Mouse (Mus musculus) heart, postnatal 0 days (tissue): ENCODE data around the gene Plxdc1. TPM values are rescaled to one million over a fixed set of nuclear protein-coding genes. Genes with fewer than 3 reads are reported as not detected.

ENCODE experiments used
- ATAC-seq: fragments of 200-750 bp; cut with Nextera tagmentation; 2 replicates; pipeline ENCODE4 v1.8.0; 2017; ENCODE audit warnings: low read depth, moderate number of reproducible peaks, moderate library complexity; ENCODE audit not compliant: insufficient read depth
- DNase-seq: peaks from one replicate; pipeline ENCODE4 v3.0.0-alpha.2; 2016; ENCODE audit warnings: low spot score
- H3K27ac ChIP-seq: fragments of 300-500 bp; sonication (generic); 2 replicates; pipeline ENCODE4 v1.5.1; 2014; ENCODE audit warnings: low read depth, mild to moderate bottlenecking
- H3K27me3 ChIP-seq: fragments of 300-500 bp; sonication (generic); 2 replicates; pipeline ENCODE4 v1.6.1; 2014; ENCODE audit warnings: low read length, mixed read lengths; ENCODE audit not compliant: control insufficient read depth, insufficient read depth
- H3K36me3 ChIP-seq: fragments of 300-500 bp; sonication (generic); replicated peaks from 2 replicates; pipeline ENCODE4 v1.6.1; 2014; ENCODE audit warnings: low read length, mixed read lengths; ENCODE audit not compliant: control insufficient read depth, insufficient read depth
- H3K4me1 ChIP-seq: fragments of 300-500 bp; sonication (generic); 2 replicates; pipeline ENCODE4 v1.6.1; 2014; ENCODE audit warnings: antibody characterized with exemption; ENCODE audit not compliant: control insufficient read depth, insufficient read depth
- H3K4me2 ChIP-seq: fragments of 300-500 bp; sonication (generic); 2 replicates; pipeline ENCODE4 v1.6.1; 2014; ENCODE audit warnings: low read depth, mild to moderate bottlenecking, low read length, moderate library complexity
- H3K4me3 ChIP-seq: fragments of 300-500 bp; sonication (generic); 2 replicates; pipeline ENCODE4 v1.5.1; 2014; ENCODE audit warnings: low read depth, low read length
- H3K9ac ChIP-seq: fragments of 300-500 bp; sonication (generic); replicated peaks from 2 replicates; pipeline ENCODE4 v1.6.1; 2014; ENCODE audit warnings: low read depth, low read length, mixed read lengths
- H3K9me3 ChIP-seq: fragments of 300-500 bp; sonication (generic); replicated peaks from 2 replicates; pipeline ENCODE4 v1.6.1; 2016; ENCODE audit warnings: low read length; ENCODE audit not compliant: control insufficient read depth
- CTCF ChIP-seq: IDR thresholded peaks from 2 replicates; pipeline ENCODE4 v1.5.1; 2016; ENCODE audit warnings: antibody characterized with exemption, control low read depth, low read depth
- EP300 ChIP-seq: IDR thresholded peaks from 2 replicates; pipeline ENCODE4 v1.6.1; 2016; ENCODE audit warnings: antibody characterized with exemption, low read depth
- WGBS: fragments of 180-500 bp; shearing (Covaris S2); extraction: QIAGEN DNeasy Blood & Tissue Kit; methylation state at CpG from one replicate; pipeline ENCODE4 v1.1.7; 2014; 5-methylcytosine and 5-hydroxymethylcytosine counted together
- polyA plus RNA-seq: library from polyadenylated mRNA; unstranded; fragments of >200 nt; fragmentation: Nextera tagmentation; extraction: Ambion mirVana; gene quantifications from 2 replicates; pipeline ENCODE4 v1.2.1, GENCODE M21; 2015
- total RNA-seq: library from RNA; depleted of rRNA; stranded (reverse); fragments of >200 nt; gene quantifications from 2 replicates; pipeline ENCODE4 v1.2.3, GENCODE M21; 2014; ENCODE audit warnings: low replicate concordance

Gene Plxdc1
- total and polyA plus RNA-seq, 2 experiments from 2014 or later = 2.1 to 2.6 TPM

DNA sequence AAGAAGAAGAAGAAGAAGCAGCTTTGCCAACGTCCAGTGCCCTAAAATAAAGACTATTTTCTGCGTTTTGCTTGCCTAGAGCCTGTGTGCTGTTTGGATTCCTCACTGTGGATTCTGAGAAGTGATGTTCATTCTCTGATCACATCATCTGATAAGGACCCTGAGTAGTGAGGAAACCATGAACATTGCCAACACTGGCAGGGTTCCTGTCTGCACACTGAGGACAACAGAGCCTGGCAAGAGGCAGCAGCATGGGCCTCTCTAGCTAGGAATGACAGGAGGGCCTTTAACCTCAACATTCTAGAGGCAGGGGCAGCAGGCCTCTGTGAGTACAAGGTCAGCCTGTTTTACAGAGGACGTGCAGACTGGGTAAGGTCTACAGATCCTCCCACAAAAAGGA, 38.3 kb upstream of the Plxdc1 start:
- no peak overlapping the region for H3K27ac ChIP-seq
- peaks cover 18% of the 10 kb centered on the region for H3K4me1 ChIP-seq
- no peak overlapping the region for H3K9ac ChIP-seq
- no peak for DNase-seq
- no peak for ATAC-seq
- H3K4me3 ChIP-seq = no peak overlapping the region
- TF ChIP-seq CTCF (no peak), EP300 (no peak)
- H3K36me3 ChIP-seq = peaks cover 14% of the 10 kb centered on the region
- no peaks in the 10 kb centered on the region for H3K27me3 ChIP-seq
- no peaks in the 10 kb centered on the region for H3K9me3 ChIP-seq
- WGBS = 78% methylated on average over 3 of the region's 3 CpGs
- no peak overlapping the region for H3K4me2 ChIP-seq

GRCm38 (mm10) chr11:98022555-98023371, 36.5 kb upstream of the Plxdc1 start, which contains the start of gene Cacnb1:
Cacnb1 (minus strand) TSS chr11:98023034.
- Histone ChIP-seq H3K27ac (peak within 1 kb of the TSS; percentile 79), H3K4me2 (peak within 1 kb of the TSS; percentile 88), H3K27me3 (no peaks in the 10 kb centered on the region), H3K4me1 (peaks cover 18% of the 10 kb centered on the region), H3K9ac (peak within 1 kb of the TSS; percentile 56), H3K4me3 (peak within 1 kb of the TSS; percentile 62), H3K9me3 (no peaks in the 10 kb centered on the region), H3K36me3 (no peaks in the 10 kb centered on the region)
- peak; percentile 28 for ATAC-seq
- peak; percentile 58 for DNase-seq
- WGBS = 2% methylated on average over 40 of the region's 52 CpGs
- TF ChIP-seq CTCF (no peak), EP300 (no peak)

- H3K9me3 ChIP-seq = no peaks in the 10 kb centered on the region
- peak overlapping the region; percentile 56 for H3K9ac ChIP-seq
- DNase-seq = no peak
- H3K4me2 ChIP-seq = peak overlapping the region; percentile 88
- H3K27ac ChIP-seq = peak overlapping the region; percentile 79
- peak overlapping the region; percentile 62 for H3K4me3 ChIP-seq
- 0% methylated on average over 20 of the region's 23 CpGs for whole genome bisulfite sequencing
- peaks cover 18% of the 10 kb centered on the region for H3K4me1 ChIP-seq
- ATAC-seq = peak; percentile 37; the same call in 1 of the 2 replicates
- H3K27me3 ChIP-seq = no peaks in the 10 kb centered on the region
- H3K36me3 ChIP-seq = no peaks in the 10 kb centered on the region
- TF ChIP-seq CTCF (no peak), EP300 (no peak)
Measured at GRCm38 (mm10) chr11:98022253-98022554, 36.0 kb upstream of the Plxdc1 start.

DNA sequence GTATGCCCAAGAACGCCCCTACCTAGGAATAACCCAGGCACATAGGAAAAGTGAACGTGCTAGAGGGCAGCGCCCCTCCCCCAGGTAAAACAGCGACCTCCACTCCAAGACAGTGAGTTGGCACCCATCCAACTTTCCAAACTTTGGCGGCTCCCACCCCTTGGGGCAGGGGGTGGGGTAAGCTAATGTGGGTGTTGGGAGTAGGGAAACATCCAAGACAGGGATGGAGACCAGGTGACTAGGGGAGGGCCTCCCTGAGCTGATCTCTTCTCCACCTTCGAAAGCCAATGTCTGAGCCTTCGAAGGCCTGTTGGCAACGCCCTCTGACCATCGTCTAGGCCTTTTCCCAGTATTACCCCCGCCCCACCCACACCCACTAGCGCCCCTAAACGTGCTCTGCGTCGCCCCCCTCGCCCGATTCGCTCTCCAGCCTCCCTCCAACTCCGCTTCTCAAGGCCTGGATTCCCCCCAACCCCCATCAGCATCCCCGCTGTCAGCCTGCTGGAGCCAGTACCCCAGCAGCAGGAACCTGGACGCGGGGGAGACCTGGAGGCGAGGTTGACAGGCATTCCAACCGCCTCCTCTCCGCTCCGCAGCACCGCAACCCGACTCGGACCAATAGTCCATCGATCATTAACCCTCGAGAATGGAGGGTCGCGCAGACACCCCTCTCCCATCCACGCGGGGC, 35.5 kb upstream of the Plxdc1 start:
- Histone ChIP-seq H3K4me1 (peaks cover 18% of the 10 kb centered on the region), H3K9me3 (no peaks in the 10 kb centered on the region), H3K27me3 (no peaks in the 10 kb centered on the region), H3K4me3 (peak overlapping the region; percentile 62), H3K27ac (peak overlapping the region; percentile 79; the same call in 1 of the 2 replicates), H3K4me2 (peak overlapping the region; percentile 88), H3K36me3 (no peaks in the 10 kb centered on the region), H3K9ac (peak overlapping the region; percentile 56)
- DNase-seq = no peak
- no peak for TF ChIP-seq CTCF
- no peak for TF ChIP-seq EP300
- WGBS = 4% methylated on average over 33 of the region's 34 CpGs
- no peak for ATAC-seq

- H3K4me2 ChIP-seq = peak overlapping the region; percentile 88
- no peak for TF ChIP-seq CTCF
- DNase-seq = no peak
- no peak overlapping the region for H3K27ac ChIP-seq
- peaks cover 18% of the 10 kb centered on the region for H3K4me1 ChIP-seq
- H3K36me3 ChIP-seq = 0 out of 2 replicates have a peak, but pooled peaks cover 4% of the 10 kb centered on the region
- H3K27me3 ChIP-seq = no peaks in the 10 kb centered on the region
- H3K9me3 ChIP-seq = no peaks in the 10 kb centered on the region
- no peak overlapping the region for H3K4me3 ChIP-seq
- no peak for ATAC-seq
- no peak overlapping the region for H3K9ac ChIP-seq
- WGBS = 63% methylated on average over 2 of the region's 2 CpGs
Measured at GRCm38 (mm10) chr11:98021118-98021517, 34.9 kb upstream of the Plxdc1 start.
